Mouse (Mus musculus) thymus, postnatal 10 days (tissue): ENCODE measurements around the gene Gm3573.
"Not testable (repeated sequence)": the region's sequence is repeated elsewhere in the genome, so short reads cannot be mapped to it uniquely, and the experiment has no call there.

ENCODE experiments used
- DNase-seq, 2 experiments: peaks; one replicate each; pipeline ENCODE4 v3.0.0; 2021; ENCODE audit warnings: low spot score in 2 of 2

The Gm3573 gene

DNA sequence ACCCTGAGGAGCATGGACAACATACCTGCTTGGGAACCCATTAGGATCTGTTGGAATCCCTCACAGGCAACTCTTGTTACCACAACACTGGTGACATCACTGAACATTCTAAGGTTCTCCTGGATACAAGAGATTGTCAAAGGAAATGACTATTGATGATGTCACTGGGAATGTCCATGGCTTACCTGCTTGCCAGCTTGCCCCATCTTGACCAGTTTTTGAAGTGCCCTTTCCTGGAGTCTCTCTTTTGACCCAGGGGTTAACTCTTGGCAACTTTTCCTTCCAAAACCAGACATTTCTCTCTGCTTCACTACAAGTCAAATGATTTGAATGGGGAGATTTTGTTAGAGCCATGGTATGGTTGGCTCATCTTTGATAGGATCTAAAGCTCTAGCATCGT, at the start of gene Gm3573:
Gene Gm3573, minus strand, starts transcription at position 101 of the 400 bp plus-strand sequence.
- not testable (repeated sequence) for DNase-seq

DNA sequence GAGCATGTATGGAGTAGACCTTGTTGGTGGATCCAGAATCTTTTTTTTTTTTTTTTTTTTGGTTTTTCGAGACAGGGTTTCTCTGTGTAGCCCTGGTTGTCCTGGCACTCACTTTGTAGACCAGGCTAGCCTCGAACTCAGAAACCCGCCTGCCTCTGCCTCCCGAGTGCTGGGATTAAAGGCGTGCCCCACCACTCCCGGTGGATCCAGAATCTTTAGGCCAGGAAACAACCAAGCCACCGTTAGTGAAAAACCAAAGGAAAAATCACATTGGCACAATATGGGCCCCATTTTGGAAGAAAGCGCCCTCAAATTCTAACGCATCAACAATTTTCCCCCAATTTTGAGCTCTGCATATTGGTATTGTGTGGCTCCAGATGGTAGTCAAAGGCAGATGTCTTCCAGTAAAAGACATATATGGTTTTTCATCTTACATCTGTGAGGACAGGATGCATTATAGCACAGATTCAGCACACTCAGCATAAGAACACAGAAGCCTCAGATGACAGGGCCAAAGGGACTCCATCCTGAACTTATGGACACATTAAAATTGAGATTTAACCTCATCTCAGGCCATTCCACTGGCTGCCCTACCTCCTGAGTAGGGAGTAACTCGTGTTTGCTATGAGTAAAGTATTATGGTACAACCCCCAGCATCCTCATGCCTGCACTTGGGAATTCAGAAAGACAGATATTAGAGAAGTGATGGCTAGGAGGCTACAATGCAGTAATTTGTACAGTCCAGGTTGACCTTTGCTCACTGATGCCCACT, 26.4 kb upstream of the Gm3573 start:
- DNase-seq = peak; percentile 5 to 8

- peak in 1 of 2 experiments; percentile 11 for DNase-seq
These were observed 6.7 kb downstream of the Gm3573 start for GRCm38 (mm10) chr14:42183936-42184335.

- DNase-seq = not testable (repeated sequence)
These were observed 28.1 kb downstream of the Gm3573 start, which contains the start of gene Gm17027 for GRCm38 (mm10) chr14:42162522-42162921. Gm17027 (minus strand) TSS chr14:42162622.
